Mouse (Mus musculus): ENCODE measurements around the gene Vmn1r184. TPM values are rescaled to one million over a fixed set of nuclear protein-coding genes. Genes with fewer than 3 reads are reported as not detected.

The Vmn1r184 gene
- 0.01 TPM in 1 of 2 replicates, not detected in the other for polyA plus RNA-seq (2012; rRNA removed)

DNA sequence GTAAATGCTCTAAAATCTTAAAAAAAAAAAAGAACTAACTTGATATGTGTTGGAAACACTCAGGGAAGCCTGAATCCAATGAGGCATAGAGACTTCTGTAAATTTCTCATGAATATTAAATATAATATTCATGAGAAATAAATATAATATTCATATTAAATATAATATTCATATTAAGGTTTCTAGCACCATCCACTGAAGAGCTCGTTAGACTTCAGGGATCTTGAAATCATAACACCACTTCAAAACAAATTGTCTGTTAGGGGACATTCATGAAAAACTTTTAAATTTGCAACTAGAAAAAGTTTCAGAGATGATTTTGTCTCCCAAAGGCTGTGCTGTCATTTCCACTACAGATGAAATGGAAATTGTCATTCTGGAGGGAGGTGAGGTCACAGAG is at the start of gene Vmn1r184:
Vmn1r184 (plus strand) TSS at position 301 of the 400 bp plus-strand sequence.

GRCm38 (mm10) chr7:26306926-26307325 is 46.8 kb downstream of the Vmn1r184 start, which contains the start of gene Cyp2a4:
Gene Cyp2a4, plus strand, starts transcription at chr7:26307169.

Other genes starting within 250 kb of the Vmn1r184 start
- 0.36 and 0.59 TPM in 2 replicates for gene Cyp2b13, start 198.8 kb upstream of the Vmn1r184 start, polyA plus RNA-seq (2012; rRNA removed)
- gene Cyp2b9, start 86.9 kb upstream of the Vmn1r184 start, polyA plus RNA-seq (2012; rRNA removed), result 6.3 and 7.7 TPM in 2 replicates
- 8.8 and 10.5 TPM in 2 replicates for gene Cyp2a4, start 46.8 kb downstream of the Vmn1r184 start, polyA plus RNA-seq (2012; rRNA removed)
- not detected in 2 replicates for gene Nlrp9c, start 143.4 kb downstream of the Vmn1r184 start, polyA plus RNA-seq (2012; rRNA removed)
- gene Nlrp4a, start 174.8 kb downstream of the Vmn1r184 start, polyA plus RNA-seq (2012; rRNA removed), result not detected in 2 replicates